Mouse (Mus musculus) liver, embryonic 14.5 days (tissue): ENCODE data around the gene Lmln. TPM values are rescaled to one million over a fixed set of nuclear protein-coding genes. Genes with fewer than 3 reads are reported as not detected.

Source experiments
- ATAC-seq: fragments of 200-750 bp; cut with Nextera tagmentation; 2 replicates; pipeline ENCODE4 v1.8.0; 2017; ENCODE audit warnings: moderate number of reproducible peaks, mild to moderate bottlenecking, moderate library complexity; ENCODE audit not compliant: insufficient read depth
- DNase-seq, 3 experiments: peaks; one replicate each; pipeline ENCODE4 v3.0.0-alpha.2; 2012 to 2013; ENCODE audit warnings: low read depth in 3 of 3, low spot score in 3 of 3
- H3K27ac ChIP-seq: fragments of 300-500 bp; sonication (generic); 2 replicates; pipeline ENCODE4 v1.5.1; 2014; ENCODE audit warnings: moderate library complexity, mild to moderate bottlenecking, control low read depth, inconsistent platforms
- H3K27me3 ChIP-seq: fragments of 300-500 bp; sonication (generic); 2 replicates; pipeline ENCODE4 v1.6.1; 2014; ENCODE audit warnings: mild to moderate bottlenecking, low read length, moderate library complexity; ENCODE audit not compliant: control insufficient read depth, insufficient read depth
- H3K36me3 ChIP-seq: fragments of 300-500 bp; sonication (generic); replicated peaks from 2 replicates; pipeline ENCODE4 v1.6.1; 2014; ENCODE audit warnings: low read depth; ENCODE audit not compliant: control insufficient read depth, insufficient read depth
- H3K4me1 ChIP-seq, 2 experiments: fragments of 200-500 bp in 1 of 2; fragments of 300-500 bp in 1 of 2; sonication (generic) in 1 of 2; replicated peaks; 2 replicates each; pipeline ENCODE4 v1.6.1; 2012 to 2014; ENCODE audit warnings: antibody characterized with exemption in 1 of 2, inconsistent platforms in 1 of 2, low read length in 1 of 2; ENCODE audit not compliant: control insufficient read depth in 2 of 2, insufficient read depth in 2 of 2
- H3K4me2 ChIP-seq: fragments of 300-500 bp; sonication (generic); 2 replicates; pipeline ENCODE4 v1.6.1; 2014; ENCODE audit warnings: low read depth, mild to moderate bottlenecking, control low read depth, moderate library complexity
- H3K4me3 ChIP-seq, 2 experiments: fragments of 200-500 bp in 1 of 2; fragments of 300-500 bp in 1 of 2; sonication (generic) in 1 of 2; 2 replicates each; pipeline ENCODE4 v1.5.1; 2012 to 2014; ENCODE audit warnings: low read depth in 2 of 2, low read length in 2 of 2, mild to moderate bottlenecking in 2 of 2, control low read depth in 1 of 2, inconsistent platforms in 1 of 2, moderate library complexity in 1 of 2; ENCODE audit not compliant: insufficient read depth in 1 of 2
- H3K9ac ChIP-seq: fragments of 300-500 bp; sonication (generic); replicated peaks from 2 replicates; pipeline ENCODE4 v1.6.1; 2014; ENCODE audit warnings: mild to moderate bottlenecking, control low read depth, moderate library complexity
- H3K9me3 ChIP-seq: fragments of 300-500 bp; sonication (generic); 2 replicates; pipeline ENCODE4 v1.6.1; 2016; ENCODE audit warnings: low read length, mixed read lengths; ENCODE audit not compliant: control insufficient read depth
- CTCF ChIP-seq: IDR thresholded peaks from 2 replicates; pipeline ENCODE4 v1.5.1; 2016; ENCODE audit warnings: antibody characterized with exemption, low read depth, control low read depth
- EP300 ChIP-seq: IDR thresholded peaks from 2 replicates; pipeline ENCODE4 v1.6.1; 2016; ENCODE audit warnings: antibody characterized with exemption, low read depth
- WGBS: fragments of 180-500 bp; shearing (Covaris S2); extraction: QIAGEN DNeasy Blood & Tissue Kit; methylation state at CpG from one replicate; pipeline ENCODE4 v1.1.7; 2014; ENCODE audit not compliant: insufficient replicate concordance; 5-methylcytosine and 5-hydroxymethylcytosine counted together
- polyA plus RNA-seq, 2 experiments: library from polyadenylated mRNA; depleted of rRNA in 1 of 2; stranded (reverse) in 1 of 2; unstranded in 1 of 2; fragments of >200 nt; fragmentation: Nextera tagmentation in 1 of 2; extraction: Ambion mirVana in 1 of 2; gene quantifications; 2 replicates each; pipeline versions ENCODE4 v1.2.1 to v1.2.3; 2012 to 2014

Gene Lmln
- polyA plus RNA-seq, 2 experiments = 0.32 to 0.75 TPM

DNA sequence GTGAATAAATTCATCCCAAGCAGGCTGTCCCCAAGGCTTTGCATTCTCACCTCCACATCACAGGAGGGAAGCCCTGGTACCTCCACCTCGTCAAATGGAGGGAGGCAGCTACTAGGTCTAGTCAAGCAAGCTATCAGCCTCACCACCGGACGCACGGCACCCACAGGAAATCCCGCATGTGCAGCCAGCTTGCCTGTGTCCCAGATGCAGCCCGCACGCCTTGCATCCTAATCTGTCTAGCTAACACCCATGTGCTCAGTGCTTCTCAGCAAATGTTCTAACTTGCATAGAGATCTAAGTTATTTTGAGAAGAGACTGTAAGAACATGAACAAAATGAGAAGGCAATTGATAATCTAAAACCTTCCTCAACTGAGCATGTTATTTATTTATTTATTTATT is 36.0 kb upstream of the Lmln start:
- Histone ChIP-seq H3K27ac (no peak overlapping the region), H3K36me3 (no peaks in the 10 kb centered on the region), H3K4me3 (no peak overlapping the region), H3K4me1 (no peaks in the 10 kb centered on the region), H3K4me2 (no peak overlapping the region), H3K9me3 (no peaks in the 10 kb centered on the region), H3K9ac (no peak overlapping the region), H3K27me3 (no peaks in the 10 kb centered on the region)
- TF ChIP-seq CTCF = no peak
- TF ChIP-seq EP300 = no peak
- no peak for DNase-seq
- WGBS = 32% methylated on average over 7 of the region's 7 CpGs
- no peak for ATAC-seq

- 79% methylated on average over 4 of the region's 4 CpGs for WGBS
- no peaks in the 10 kb centered on the region for H3K27me3 ChIP-seq
- no peaks in the 10 kb centered on the region for H3K4me1 ChIP-seq
- no peak overlapping the region for H3K27ac ChIP-seq
- no peak overlapping the region for H3K4me3 ChIP-seq
- DNase-seq (no peak), ATAC-seq (no peak)
- TF ChIP-seq CTCF (no peak), EP300 (no peak)
- H3K4me2 ChIP-seq = no peak overlapping the region
- H3K9ac ChIP-seq = no peak overlapping the region
- no peaks in the 10 kb centered on the region for H3K36me3 ChIP-seq
- no peaks in the 10 kb centered on the region for H3K9me3 ChIP-seq
These were observed 26.3 kb upstream of the Lmln start for GRCm38 (mm10) chr16:33036006-33036405.

- 63% methylated on average over 1 of the region's 1 CpGs for WGBS
- H3K27ac ChIP-seq = no peak overlapping the region
- H3K4me2 ChIP-seq = no peak overlapping the region
- TF ChIP-seq EP300 = no peak
- no peak for ATAC-seq
- no peaks in the 10 kb centered on the region for H3K9me3 ChIP-seq
- DNase-seq = no peak
- H3K4me1 ChIP-seq = no peaks in the 10 kb centered on the region
- H3K4me3 ChIP-seq = no peak overlapping the region
- H3K27me3 ChIP-seq = no peaks in the 10 kb centered on the region
- no peaks in the 10 kb centered on the region for H3K36me3 ChIP-seq
- no peak overlapping the region for H3K9ac ChIP-seq
These were observed 19.6 kb upstream of the Lmln start for GRCm38 (mm10) chr16:33042682-33043081.

DNA sequence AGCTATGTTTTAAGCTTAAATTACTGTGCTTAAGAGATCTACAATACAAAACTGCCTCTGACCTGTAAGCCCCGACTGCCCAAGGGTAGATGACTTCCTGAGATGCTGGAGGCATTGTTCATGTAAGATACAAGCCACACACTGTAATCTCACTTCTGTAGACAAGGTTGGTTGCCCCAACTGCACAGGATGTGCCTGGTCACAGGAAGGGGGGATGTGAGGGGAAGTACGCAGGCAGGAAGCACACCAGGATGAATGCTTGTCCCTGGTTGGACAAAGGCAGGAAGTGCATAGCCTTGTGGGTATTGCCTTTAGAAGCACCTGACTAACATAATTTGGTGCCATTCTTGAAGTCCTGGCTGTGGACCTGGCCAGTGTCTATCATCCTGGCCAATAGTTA is 19.1 kb upstream of the Lmln start:
- no peak overlapping the region for H3K4me2 ChIP-seq
- no peak for DNase-seq
- H3K4me1 ChIP-seq = no peaks in the 10 kb centered on the region
- H3K36me3 ChIP-seq = no peaks in the 10 kb centered on the region
- H3K27me3 ChIP-seq = no peaks in the 10 kb centered on the region
- H3K9ac ChIP-seq = no peak overlapping the region
- ATAC-seq = no peak
- H3K9me3 ChIP-seq = no peaks in the 10 kb centered on the region
- TF ChIP-seq CTCF (no peak), EP300 (no peak)
- no peak overlapping the region for H3K4me3 ChIP-seq
- WGBS = 33% methylated on average over 2 of the region's 2 CpGs
- H3K27ac ChIP-seq = no peak overlapping the region

DNA sequence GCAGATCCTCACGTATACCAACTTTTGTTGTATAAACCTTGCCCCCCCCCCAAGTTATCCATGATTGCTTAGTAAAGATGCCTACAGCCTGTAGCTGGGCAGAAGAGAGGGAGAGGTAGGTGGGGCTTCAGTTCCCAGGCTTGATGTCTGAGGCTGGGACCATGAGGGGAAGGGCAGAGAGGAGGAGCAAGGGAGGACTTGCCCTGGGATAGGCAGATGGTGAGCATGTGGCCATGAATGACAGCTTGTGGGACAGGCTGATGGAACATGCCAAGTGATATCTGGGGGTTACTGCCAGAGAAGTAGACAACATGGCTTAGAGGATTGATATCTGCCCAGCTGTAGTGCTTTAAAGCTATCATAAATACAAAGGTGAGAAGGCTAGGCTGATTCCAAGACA is 14.3 kb upstream of the Lmln start:
- DNase-seq (no peak), ATAC-seq (no peak)
- TF ChIP-seq CTCF (no peak), EP300 (no peak)
- Histone ChIP-seq H3K4me1 (no peaks in the 10 kb centered on the region), H3K9me3 (no peaks in the 10 kb centered on the region), H3K27me3 (no peaks in the 10 kb centered on the region), H3K27ac (no peak overlapping the region), H3K4me2 (no peak overlapping the region), H3K36me3 (no peaks in the 10 kb centered on the region), H3K9ac (no peak overlapping the region), H3K4me3 (no peak overlapping the region)
- 51% methylated on average over 1 of the region's 1 CpGs for WGBS

GRCm38 (mm10) chr16:33048686-33049085 is 13.6 kb upstream of the Lmln start:
- DNase-seq (no peak), ATAC-seq (no peak)
- Histone ChIP-seq H3K9ac (no peak overlapping the region), H3K27me3 (no peaks in the 10 kb centered on the region), H3K4me3 (no peak overlapping the region), H3K36me3 (no peaks in the 10 kb centered on the region), H3K27ac (no peak overlapping the region), H3K4me2 (no peak overlapping the region), H3K4me1 (no peaks in the 10 kb centered on the region), H3K9me3 (no peaks in the 10 kb centered on the region)
- TF ChIP-seq EP300 (no peak), CTCF (no peak)
- WGBS = 62% methylated on average over 2 of the region's 2 CpGs
